7 mouse cellular contexts compared by ENCODE assay signal in the genomic region with DNA sequence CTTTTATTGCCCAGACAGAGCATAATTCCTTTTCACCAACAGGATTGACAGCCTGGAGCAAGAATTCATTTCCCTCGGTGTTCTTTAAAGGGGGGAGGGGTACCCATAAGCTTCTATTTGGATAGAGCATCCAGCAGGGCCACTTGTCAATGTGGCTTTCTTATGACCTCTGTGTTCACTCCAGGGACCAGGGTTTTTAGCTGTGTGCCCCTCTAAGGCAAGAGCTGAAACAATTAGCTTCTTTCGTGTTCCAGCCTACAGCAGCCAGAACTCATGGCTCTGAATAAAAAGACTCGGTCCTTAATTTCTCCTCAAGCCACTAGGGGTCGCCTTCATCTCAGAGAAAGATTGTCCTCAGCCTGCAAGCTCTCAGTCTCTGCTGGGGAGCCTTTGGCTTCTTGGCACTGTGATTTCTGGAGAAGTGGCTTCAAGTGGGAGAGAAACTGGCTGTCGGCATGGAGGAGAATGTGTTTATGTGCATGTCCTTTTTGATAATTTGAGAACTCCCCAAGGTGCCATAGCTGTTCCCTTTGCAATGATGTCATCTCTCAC. TPM values are rescaled to one million over a fixed set of nuclear protein-coding genes. Genes with fewer than 3 reads are reported as not detected.
A peak's percentile ranks its signal among the peaks of the same experiment; 100 is the strongest.
DNase-seq lines count a peak whose midpoint lies in the region; ATAC-seq lines count a peak whose summit lies in the region.

No protein-coding gene starts in this region.

- no peak overlapping the region for H3K27ac ChIP-seq in intestine, embryonic 16.5 days (ENCODE audit: low read length)
- peak overlapping the region; percentile 65 for H3K27ac ChIP-seq in midbrain, embryonic 11.5 days (ENCODE audit: low read depth, low read length)

- peaks cover 9% of the 10 kb centered on the region for H3K4me1 ChIP-seq in intestine, embryonic 16.5 days (ENCODE audit: control insufficient read depth, insufficient read depth, low read length)
- peaks cover 21% of the 10 kb centered on the region for H3K4me1 ChIP-seq in midbrain, embryonic 11.5 days (ENCODE audit: control insufficient read depth, insufficient read depth, low read length)

- H3K27me3 ChIP-seq in intestine, embryonic 16.5 days (replicated peaks; ENCODE audit: control insufficient read depth, insufficient read depth, low read length) = 0 out of 2 replicates have a peak, but pooled peaks cover 3% of the 10 kb centered on the region
- H3K27me3 ChIP-seq in midbrain, embryonic 11.5 days (ENCODE audit: control insufficient read depth, insufficient read depth, low read length) = peaks cover 13% of the 10 kb centered on the region

- 7% methylated on average over 5 of the region's 5 CpGs for WGBS in intestine, embryonic 16.5 days
- WGBS in midbrain, embryonic 11.5 days = 4% methylated on average over 5 of the region's 5 CpGs

- DNase-seq in adrenal gland, adult 8-10 months = peak; percentile 71
- peak; percentile 83 for DNase-seq in embryo, embryonic 9.5 days (ENCODE audit: extremely low spot score)
- DNase-seq in gonadal fat pad, adult 2 months (ENCODE audit: low read depth) = peak; percentile 30
- DNase-seq in left cerebral cortex, postnatal 25 days (ENCODE audit: low spot score in 2 of 2) = peak; percentile 90 to 95
- DNase-seq in midbrain, embryonic 11.5 days (ENCODE audit: low spot score, missing footprints) = peak; percentile 97
- DNase-seq in right cerebral cortex, postnatal 4 days = peak; percentile 66

- H3K9ac ChIP-seq in intestine, embryonic 16.5 days (ENCODE audit: low read depth, low read length) = no peak overlapping the region
- H3K9ac ChIP-seq in midbrain, embryonic 11.5 days (ENCODE audit: low read length) = peak overlapping the region; percentile 89; the same call in 1 of the 2 replicates

- intact Hi-C loops in left cerebral cortex, postnatal 25 days (cut with DNase I) = loop anchor here (1.0 to 5.0 kb wide), 3 partner anchors 37 to 232 kb away; partner anchors contain the start of gene Olfr71

- no peaks in the 10 kb centered on the region for H3K36me3 ChIP-seq in intestine, embryonic 16.5 days (ENCODE audit: control insufficient read depth, insufficient read depth, low read length)
- no peaks in the 10 kb centered on the region for H3K36me3 ChIP-seq in midbrain, embryonic 11.5 days (ENCODE audit: control insufficient read depth, insufficient read depth, low read length)

- peaks cover 5% of the 10 kb centered on the region for H3K9me3 ChIP-seq in intestine, embryonic 16.5 days (ENCODE audit: control insufficient read depth, low read length)
- no peaks in the 10 kb centered on the region for H3K9me3 ChIP-seq in midbrain, embryonic 11.5 days (ENCODE audit: control insufficient read depth, low read length)

- H3K4me2 ChIP-seq in intestine, embryonic 16.5 days (ENCODE audit: low read depth, low read length) = 0 out of 2 replicates have a peak overlapping the region, but pooled peaks have one; percentile 7
- H3K4me2 ChIP-seq in midbrain, embryonic 11.5 days = 0 out of 2 replicates have a peak overlapping the region, but pooled peaks have one; percentile 7

- H3K4me3 ChIP-seq in intestine, embryonic 16.5 days (ENCODE audit: low read length) = no peak overlapping the region
- no peak overlapping the region for H3K4me3 ChIP-seq in midbrain, embryonic 11.5 days (ENCODE audit: low read depth, low read length)

- ATAC-seq in intestine, embryonic 16.5 days = peak; percentile 49
- ATAC-seq in midbrain, embryonic 11.5 days (ENCODE audit: low FRiP score) = peak; percentile 54

RNA-seq across cellular contexts. Expression of gene Npr2, which starts 1.6 kb away (rescaled TPM):
- total RNA-seq in adrenal gland, adult 8-10 months (2022) = 10 to 100 TPM; 29.6 to 78.6 (median 54.0) TPM
- polyA plus RNA-seq in gonadal fat pad, adult 2 months (2012; rRNA removed) = 34.7 and 35.4 TPM in 2 replicates
- polyA plus RNA-seq in intestine, embryonic 16.5 days (2015; fragmentation: Nextera tagmentation; extraction: Ambion mirVana) = 4.9 and 6.2 TPM in 2 replicates
- 10 to 100 TPM; 49.0 to 50.1 TPM for total RNA-seq in left cerebral cortex, postnatal 25 days (2021)
- polyA plus RNA-seq in midbrain, embryonic 11.5 days (2014; fragmentation: Nextera tagmentation; extraction: Ambion mirVana) = 14.0 and 15.5 TPM in 2 replicates

RNA-seq across cellular contexts. Expression of gene Spag8, which starts 23.3 kb away (rescaled TPM):
- total RNA-seq in adrenal gland, adult 8-10 months (2022) = 1 to 10 TPM in 3 of 4 experiments, under 1 TPM in 1; 0.58 to 2.3 (median 1.4) TPM
- 3.9 and 4.7 TPM in 2 replicates for polyA plus RNA-seq in gonadal fat pad, adult 2 months (2012; rRNA removed)
- 0.60 and 1.3 TPM in 2 replicates for polyA plus RNA-seq in intestine, embryonic 16.5 days (2015; fragmentation: Nextera tagmentation; extraction: Ambion mirVana)
- total RNA-seq in left cerebral cortex, postnatal 25 days (2021) = 1 to 10 TPM in 1 of 2 experiments, under 1 TPM in 1; 0.73 to 1.2 TPM
- polyA plus RNA-seq in midbrain, embryonic 11.5 days (2014; fragmentation: Nextera tagmentation; extraction: Ambion mirVana) = 2.9 and 3.4 TPM in 2 replicates

RNA-seq across cellular contexts. Expression of gene Hint2, which starts 26.2 kb away (rescaled TPM):
- 100 to 1,000 TPM in 1 of 4 experiments, 10 to 100 TPM in 3; 80.8 to 112 (median 97.8) TPM for total RNA-seq in adrenal gland, adult 8-10 months (2022)
- polyA plus RNA-seq in gonadal fat pad, adult 2 months (2012; rRNA removed) = 120 and 130 TPM in 2 replicates
- polyA plus RNA-seq in intestine, embryonic 16.5 days (2015; fragmentation: Nextera tagmentation; extraction: Ambion mirVana) = 187 and 208 TPM in 2 replicates
- total RNA-seq in left cerebral cortex, postnatal 25 days (2021) = 10 to 100 TPM; 33.7 to 35.7 TPM
- 70.0 and 72.9 TPM in 2 replicates for polyA plus RNA-seq in midbrain, embryonic 11.5 days (2014; fragmentation: Nextera tagmentation; extraction: Ambion mirVana)

RNA-seq across cellular contexts. Expression of gene Tmem8b, which starts 38.7 kb away (rescaled TPM):
- total RNA-seq in adrenal gland, adult 8-10 months (2022) = 10 to 100 TPM in 2 of 4 experiments, 1 to 10 TPM in 2; 6.0 to 10.9 (median 8.3) TPM
- polyA plus RNA-seq in gonadal fat pad, adult 2 months (2012; rRNA removed) = 9.8 and 13.6 TPM in 2 replicates
- 3.3 and 3.4 TPM in 2 replicates for polyA plus RNA-seq in intestine, embryonic 16.5 days (2015; fragmentation: Nextera tagmentation; extraction: Ambion mirVana)
- total RNA-seq in left cerebral cortex, postnatal 25 days (2021) = 10 to 100 TPM; 61.9 to 68.3 TPM
- polyA plus RNA-seq in midbrain, embryonic 11.5 days (2014; fragmentation: Nextera tagmentation; extraction: Ambion mirVana) = 4.4 and 4.5 TPM in 2 replicates

RNA-seq across cellular contexts. Expression of gene Fam221b, which starts 38.8 kb away (rescaled TPM):
- total RNA-seq in adrenal gland, adult 8-10 months (2022) = under 1 TPM; 0.14 to 0.67 (median 0.41) TPM
- 0.50 and 0.77 TPM in 2 replicates for polyA plus RNA-seq in gonadal fat pad, adult 2 months (2012; rRNA removed)
- 1.6 and 2.2 TPM in 2 replicates for polyA plus RNA-seq in intestine, embryonic 16.5 days (2015; fragmentation: Nextera tagmentation; extraction: Ambion mirVana)
- 1 to 10 TPM; 1.3 to 1.4 TPM for total RNA-seq in left cerebral cortex, postnatal 25 days (2021)
- polyA plus RNA-seq in midbrain, embryonic 11.5 days (2014; fragmentation: Nextera tagmentation; extraction: Ambion mirVana) = 2.4 and 2.5 TPM in 2 replicates

Comparison
In these comparisons a context has a peak if more than half of its experiments do, and no peak if none do; other contexts are left out.
1. DNase-seq: peak in every context shown above with its lines; median percentile 97 in midbrain, embryonic 11.5 days; 92 in left cerebral cortex, postnatal 25 days; 83 in embryo, embryonic 9.5 days; 71 in adrenal gland, adult 8-10 months; 66 in right cerebral cortex, postnatal 4 days; 30 in gonadal fat pad, adult 2 months.